Mouse (Mus musculus) left cerebral cortex, postnatal 10 days (tissue): ENCODE measurements around the gene Gm11060. TPM values are rescaled to one million over a fixed set of nuclear protein-coding genes. Genes with fewer than 3 reads are reported as not detected.

ENCODE experiments used
- DNase-seq, 2 experiments: peaks; one replicate each; pipeline ENCODE4 v3.0.0; 2021 to 2022; ENCODE audit warnings: low spot score in 2 of 2, mixed read lengths in 1 of 2; ENCODE audit errors: extremely low spot score in 1 of 2
- intact Hi-C: fragments of 180-260 bp; cut with DNase I; formaldehyde crosslinking; loops from one replicate; pipeline ENCODE4 v1.15.1; 2025
- total RNA-seq, 2 experiments: library from RNA; stranded (reverse); gene quantifications; 2 replicates each; pipeline ENCODE4 v1.2.3; 2021

Gm11060 gene
- total RNA-seq, 2 experiments from 2014 or later, result not detected

DNA sequence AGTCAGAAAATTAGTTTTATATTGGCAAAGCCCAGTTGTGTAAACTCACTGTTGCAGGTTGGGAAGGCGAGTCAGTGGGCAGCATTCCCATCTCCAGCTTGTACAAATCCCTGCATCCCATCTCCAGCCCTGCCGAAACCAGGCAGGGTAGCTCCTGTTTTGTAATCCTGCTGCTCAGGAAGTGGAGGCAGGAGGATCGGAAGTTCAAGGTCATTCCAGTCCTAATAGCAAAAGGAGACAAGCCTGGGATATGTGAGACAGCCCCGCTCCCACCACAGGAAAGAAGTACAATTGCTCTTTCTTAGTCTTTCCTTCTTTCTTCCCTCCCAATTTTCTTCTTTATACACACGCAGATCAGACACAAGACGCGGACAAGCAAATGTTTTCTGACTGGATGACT, 8.7 kb downstream of the Gm11060 start:
- no peak for DNase-seq
- intact Hi-C loops, result no loop called here

DNA sequence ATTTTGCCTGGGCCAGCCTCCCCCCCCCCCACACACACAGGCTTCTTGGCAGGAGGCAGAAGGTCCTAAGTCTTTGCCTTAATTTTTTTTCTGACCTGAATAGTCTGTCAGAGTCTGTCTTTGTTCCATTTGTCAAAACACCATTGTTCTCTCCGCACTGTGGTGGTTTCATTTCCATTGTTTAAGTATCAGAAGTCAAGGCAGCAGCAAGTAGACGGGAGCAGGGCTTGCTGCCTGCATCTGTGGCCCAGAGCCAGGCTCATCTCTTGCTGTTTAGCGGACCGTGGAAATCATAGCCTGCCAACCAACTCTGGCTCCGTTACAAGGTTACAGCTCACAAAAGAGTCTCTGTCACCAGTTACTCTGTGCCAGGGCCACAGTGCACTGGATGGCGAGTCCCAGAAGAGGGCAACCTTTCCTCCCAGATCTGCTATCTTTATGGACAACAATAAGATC, 16.9 kb downstream of the Gm11060 start:
- DNase-seq, result peak; percentile 78 to 79
- intact Hi-C loops, result no loop called here

DNA sequence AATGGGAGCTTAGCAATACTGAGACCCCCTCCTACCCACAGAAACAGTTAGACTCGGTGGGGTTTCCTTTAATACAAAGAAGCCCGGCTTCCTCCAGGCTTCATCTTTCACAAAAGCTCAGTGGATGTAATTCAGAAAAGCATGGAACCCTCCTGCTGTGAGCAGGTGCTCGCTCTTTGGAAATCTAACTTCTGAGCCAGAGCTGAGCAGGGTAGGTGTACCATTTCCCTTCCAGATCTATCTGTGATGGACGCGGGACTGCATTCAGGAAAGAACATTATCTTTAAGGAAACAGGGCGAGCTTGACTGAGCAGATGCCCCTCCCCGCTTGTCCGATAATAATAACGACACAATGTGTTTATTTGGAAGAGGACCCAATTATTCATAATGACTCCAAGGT, 22.3 kb downstream of the Gm11060 start:
- DNase-seq, result no peak
- intact Hi-C loops, result no loop called here

DNA sequence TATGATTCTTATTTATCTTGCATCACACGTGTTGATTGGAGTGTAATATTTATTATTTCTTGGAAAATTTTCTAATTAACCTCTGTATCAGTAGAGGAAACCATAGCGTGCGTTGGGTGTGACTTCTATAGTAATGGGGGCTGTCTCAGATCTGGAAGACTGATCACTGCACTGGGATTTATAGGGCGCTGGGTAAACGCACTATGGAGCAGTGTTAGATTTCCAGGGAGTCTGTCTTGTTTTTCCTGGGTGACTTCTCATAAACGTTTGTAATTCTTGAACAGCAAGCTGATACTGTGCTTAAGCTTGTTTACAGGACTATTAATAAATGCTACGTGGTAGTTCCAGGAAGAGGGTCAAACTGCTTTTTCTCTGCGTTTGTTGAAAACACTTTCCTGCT, 25.9 kb downstream of the Gm11060 start:
- intact Hi-C loops, result no loop called here
- DNase-seq, result no peak

DNA sequence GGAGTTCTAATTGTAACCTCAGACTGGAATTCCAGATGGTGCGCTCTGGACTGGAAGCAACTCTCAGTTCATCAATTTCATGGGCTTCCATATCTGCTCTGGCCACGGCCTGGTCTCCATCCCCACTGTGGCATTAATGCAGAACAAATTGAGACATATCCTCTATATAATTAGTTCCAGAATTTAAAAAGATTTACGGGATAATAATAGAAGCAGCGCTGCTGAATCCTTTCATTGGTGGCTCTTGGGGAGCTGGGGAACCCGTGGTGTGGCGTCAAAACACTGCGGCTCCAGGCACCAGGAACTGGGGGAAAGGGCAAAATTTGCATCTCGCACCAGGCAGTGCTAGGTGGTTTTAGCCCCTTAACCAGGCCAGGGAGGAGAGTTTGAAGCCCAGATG, 30.4 kb downstream of the Gm11060 start:
- no peak for DNase-seq
- intact Hi-C loops, result no loop called here

DNA sequence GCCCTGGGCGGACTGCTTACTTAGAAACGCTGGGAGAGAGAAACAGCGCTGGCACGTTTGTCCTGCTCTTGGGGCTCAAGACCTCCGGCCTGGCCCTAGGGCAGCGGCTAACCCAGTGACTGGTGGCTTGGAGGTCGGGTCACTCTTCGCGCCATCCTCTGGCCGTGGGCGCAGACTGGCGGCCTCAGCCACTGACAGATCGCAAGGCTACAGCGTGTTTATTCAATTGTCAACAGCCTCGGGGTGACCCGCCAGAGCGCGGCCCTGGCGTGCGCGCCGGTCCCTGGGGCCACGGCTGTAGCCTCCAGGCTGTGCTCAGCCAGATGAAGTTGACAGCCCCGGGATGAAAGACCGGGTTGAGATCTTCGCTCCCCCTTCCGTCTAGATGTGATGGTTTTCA, 31.1 kb downstream of the Gm11060 start:
- intact Hi-C loops, result no loop called here
- DNase-seq, result no peak

DNA sequence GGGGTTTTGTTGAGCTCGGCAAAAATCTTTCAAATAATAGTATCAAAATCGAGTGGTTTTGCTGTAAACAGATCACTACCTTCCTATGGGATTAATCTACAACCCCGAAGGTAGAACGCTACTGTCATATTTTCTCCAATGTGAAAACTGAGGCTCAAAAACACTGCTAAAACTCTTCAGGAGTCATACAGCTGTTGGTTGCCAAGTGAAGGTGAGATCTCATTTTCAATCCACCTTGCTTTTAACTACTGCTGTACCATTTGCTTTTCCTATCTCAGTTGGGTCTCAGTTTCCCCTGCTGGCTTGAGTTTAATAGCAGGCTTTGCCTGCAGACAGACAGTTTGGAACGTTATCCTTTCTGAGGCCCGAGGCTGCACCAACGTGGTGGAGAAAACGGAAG, 31.6 kb downstream of the Gm11060 start:
- no peak for DNase-seq
- intact Hi-C loops, result no loop called here

DNA sequence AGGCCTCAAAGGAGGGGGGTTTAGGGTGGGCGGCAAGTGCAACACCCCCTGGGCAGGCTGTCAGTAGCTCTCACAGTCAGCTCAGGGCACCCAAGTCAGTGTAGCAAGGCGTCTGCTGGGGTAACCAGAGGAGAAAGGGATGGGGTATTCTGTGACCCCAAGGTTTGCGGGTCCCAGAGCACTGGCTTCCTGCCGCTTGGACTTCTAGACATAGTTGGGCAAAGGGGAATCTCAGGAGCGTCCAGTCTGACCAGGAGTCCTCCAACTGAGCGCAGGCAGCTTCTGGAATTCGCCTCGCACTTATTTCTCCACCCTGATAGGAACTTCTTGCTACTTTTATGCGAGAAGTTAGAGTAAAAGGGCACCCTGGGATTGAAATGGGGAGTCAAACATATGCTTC, 32.1 kb downstream of the Gm11060 start:
- intact Hi-C loops, result no loop called here
- no peak for DNase-seq

DNA sequence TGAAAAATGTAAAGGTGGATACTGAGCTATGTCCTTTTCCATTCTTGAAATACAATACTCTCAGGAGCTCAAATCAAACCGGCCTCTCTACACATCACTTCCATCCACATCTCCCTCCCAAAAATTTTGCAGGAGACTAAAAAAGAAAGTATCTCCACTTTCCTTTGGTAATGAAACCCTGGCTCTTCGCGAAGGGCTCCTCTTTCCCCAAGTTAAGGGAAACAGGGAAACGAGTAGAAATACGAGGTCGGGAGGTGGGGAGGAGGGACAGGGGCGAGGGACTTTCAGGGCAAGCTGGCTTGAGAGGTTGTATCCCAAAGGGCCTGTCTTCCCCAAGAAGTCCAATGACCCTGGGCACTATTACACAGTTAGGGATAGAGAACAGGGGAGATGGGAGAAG, 32.6 kb downstream of the Gm11060 start:
- intact Hi-C loops, result no loop called here
- DNase-seq, result no peak

DNA sequence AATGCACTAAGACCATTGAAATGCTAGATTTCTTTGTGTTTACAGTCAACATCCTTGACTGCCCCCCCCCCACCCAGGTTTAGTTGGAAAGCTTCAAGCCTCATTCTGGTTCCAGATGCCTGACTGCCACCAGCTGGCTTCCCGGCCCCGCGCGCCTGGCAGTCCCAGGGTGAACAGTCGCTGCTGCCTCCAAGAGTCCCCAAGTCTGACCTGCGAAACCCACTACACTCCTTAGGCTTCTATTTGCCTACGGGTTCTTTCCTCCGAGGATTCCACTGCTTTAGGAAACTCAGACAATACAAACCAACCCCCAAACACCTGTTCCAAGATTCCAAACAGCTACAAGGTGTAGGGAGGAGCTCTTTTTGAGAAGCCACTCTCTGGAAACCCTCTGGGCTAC, 33.4 kb downstream of the Gm11060 start:
- intact Hi-C loops, result loop anchor here (5.0 kb wide), 2 partner anchors 537 to 552 kb away; no protein-coding TSS in a partner anchor
- no peak for DNase-seq

DNA sequence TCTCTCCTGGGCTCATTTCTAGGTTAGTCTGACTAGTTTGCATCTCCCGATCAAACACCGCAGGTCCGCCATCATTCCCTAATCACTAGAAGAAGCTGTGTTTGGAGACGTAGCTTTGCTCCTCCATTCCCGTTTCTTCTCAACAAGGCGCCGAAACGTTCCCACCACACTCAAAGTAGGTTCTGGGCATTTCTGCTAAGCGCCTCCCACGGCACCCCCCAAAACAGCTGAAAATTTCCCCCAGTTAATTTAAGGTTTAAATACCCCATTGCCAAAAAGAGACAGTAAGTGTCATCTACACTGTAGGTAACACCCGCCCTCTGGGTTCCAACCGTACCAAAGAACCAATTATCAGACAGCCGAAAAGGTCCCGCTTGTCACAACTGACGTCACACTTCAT, 33.8 kb downstream of the Gm11060 start:
- intact Hi-C loops, result loop anchor here (5.0 kb wide), 2 partner anchors 537 to 552 kb away; no protein-coding TSS in a partner anchor
- no peak for DNase-seq

DNA sequence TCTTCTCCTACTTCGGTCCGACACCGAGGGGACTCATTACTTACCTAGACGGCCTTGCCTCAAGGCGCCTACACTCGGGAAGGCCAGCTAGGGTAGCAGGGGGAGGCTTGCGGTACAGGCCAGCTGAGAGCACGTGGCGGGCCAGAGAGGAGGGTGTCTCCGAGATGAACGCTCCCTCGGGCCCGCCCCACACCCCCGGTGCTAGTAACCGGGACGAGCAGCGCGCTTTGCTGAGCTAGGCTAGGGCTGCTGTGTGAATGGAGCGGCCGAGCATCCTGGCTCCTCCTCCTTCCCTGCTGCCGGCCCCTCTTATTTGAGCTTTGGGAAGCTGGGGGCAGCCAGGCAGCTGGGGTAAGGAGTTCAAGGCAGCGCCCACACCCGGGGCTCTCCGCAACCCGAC, 34.5 kb downstream of the Gm11060 start, which contains the start of gene Wt1:
Wt1 (plus strand) TSS at position 251 of the 400 bp plus-strand sequence.
- intact Hi-C loops, result loop anchor here (5.0 kb wide), 2 partner anchors 536 to 551 kb away; no protein-coding TSS in a partner anchor
- DNase-seq, result peak in 1 of 2 experiments; percentile 28

DNA sequence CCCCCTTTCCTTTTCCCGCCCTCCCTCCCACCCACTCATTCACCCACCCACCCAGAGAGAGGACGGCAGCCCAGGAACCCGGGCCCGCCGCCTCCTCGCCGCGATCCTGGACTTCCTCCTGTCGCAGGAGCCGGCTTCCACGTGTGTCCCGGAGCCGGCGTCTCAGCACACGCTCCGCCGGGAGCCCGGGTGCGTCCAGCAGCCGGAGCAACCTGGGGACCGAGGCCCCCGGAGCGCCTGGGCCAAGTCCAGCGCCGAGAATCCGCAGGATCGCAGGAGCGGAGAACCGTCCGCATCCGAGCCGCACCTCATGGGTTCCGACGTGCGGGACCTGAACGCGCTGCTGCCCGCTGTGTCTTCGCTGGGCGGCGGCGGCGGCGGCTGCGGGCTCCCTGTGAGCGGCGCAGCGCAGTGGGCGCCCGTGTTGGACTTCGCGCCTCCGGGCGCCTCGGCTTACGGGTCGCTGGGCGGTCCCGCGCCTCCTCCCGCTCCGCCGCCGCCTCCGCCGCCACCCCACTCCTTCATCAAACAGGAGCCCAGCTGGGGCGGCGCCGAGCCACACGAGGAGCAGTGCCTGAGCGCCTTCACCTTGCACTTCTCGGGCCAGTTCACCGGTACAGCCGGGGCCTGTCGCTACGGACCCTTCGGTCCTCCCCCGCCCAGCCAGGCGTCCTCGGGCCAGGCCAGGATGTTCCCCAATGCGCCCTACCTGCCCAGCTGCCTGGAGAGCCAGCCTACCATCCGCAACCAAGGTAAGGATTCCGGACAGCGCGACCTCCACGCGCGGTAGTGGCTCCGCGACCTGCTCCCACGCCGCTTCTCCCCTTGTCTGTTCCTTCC, 35.1 kb downstream of the Gm11060 start:
- DNase-seq, result no peak
- intact Hi-C loops, result loop anchor here (5.0 kb wide), 2 partner anchors 535 to 550 kb away; no protein-coding TSS in a partner anchor

DNA sequence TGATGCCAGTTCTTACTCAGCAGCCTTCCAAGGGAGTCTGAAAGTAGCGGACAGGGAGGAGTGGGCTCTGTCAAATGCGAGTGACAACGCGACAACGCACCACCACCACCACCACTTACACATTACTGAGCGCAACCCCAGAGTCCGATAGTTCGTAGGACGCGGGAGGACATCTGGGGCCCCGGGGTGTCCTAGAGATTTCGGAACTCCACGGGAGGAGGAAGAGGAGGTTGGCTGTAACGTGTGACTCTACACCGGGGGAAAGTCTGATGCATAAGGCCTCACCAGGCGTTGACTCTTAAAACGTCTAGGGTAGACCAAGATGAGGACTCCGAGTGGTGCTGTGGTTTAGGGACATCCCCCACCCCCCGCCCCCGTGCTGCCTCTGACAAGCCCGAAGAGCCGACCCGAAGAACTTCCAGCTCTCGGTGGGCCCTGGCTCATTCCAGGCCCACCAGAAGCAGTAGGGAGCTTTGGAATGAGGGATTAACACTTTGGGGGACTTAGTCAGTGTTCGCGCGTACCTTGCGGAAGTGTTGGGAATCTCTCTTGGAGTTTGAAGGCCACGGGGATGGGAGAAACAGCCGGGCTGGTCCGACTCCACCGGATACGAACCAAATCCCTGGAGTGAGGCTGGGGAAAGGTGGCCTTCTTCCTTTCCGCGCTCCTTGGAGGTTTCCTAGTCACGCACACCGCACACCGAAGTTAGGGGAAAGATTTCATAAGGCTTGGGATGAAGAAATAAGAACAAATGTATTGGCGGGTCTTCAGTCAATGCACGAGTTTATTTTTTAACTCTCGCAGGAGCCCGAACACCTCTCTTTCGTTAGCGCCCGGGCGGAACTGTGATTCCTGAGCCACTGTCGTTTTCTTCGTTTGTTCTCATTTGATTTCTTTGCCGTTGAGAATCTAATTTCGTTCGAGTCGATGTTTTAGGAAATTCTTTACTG, 36.0 kb downstream of the Gm11060 start:
- DNase-seq, result no peak
- intact Hi-C loops, result loop anchor here (5.0 kb wide), 2 partner anchors 534 to 549 kb away; no protein-coding TSS in a partner anchor

DNA sequence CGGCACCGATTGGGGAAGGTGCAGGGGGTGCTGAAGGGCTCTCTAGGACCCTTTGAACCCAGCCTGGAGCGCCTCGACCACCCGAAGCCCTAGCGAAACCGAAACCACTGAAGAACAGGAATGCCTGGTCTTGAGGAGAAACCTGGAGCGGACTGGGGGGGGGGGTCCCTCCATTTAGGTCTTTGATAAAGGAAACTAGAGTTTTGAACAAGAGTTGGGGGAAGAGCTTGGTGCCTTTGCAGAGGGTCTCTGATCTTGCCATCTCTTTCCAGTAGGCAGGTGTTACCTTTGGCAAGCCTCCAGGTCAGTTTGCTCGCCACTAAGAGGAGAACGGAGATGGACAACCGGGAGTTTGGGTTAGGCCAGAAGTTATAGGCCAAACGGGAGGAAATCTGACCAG, 36.7 kb downstream of the Gm11060 start:
- intact Hi-C loops, result loop anchor here (5.0 kb wide), 2 partner anchors 534 to 549 kb away; no protein-coding TSS in a partner anchor
- DNase-seq, result no peak

DNA sequence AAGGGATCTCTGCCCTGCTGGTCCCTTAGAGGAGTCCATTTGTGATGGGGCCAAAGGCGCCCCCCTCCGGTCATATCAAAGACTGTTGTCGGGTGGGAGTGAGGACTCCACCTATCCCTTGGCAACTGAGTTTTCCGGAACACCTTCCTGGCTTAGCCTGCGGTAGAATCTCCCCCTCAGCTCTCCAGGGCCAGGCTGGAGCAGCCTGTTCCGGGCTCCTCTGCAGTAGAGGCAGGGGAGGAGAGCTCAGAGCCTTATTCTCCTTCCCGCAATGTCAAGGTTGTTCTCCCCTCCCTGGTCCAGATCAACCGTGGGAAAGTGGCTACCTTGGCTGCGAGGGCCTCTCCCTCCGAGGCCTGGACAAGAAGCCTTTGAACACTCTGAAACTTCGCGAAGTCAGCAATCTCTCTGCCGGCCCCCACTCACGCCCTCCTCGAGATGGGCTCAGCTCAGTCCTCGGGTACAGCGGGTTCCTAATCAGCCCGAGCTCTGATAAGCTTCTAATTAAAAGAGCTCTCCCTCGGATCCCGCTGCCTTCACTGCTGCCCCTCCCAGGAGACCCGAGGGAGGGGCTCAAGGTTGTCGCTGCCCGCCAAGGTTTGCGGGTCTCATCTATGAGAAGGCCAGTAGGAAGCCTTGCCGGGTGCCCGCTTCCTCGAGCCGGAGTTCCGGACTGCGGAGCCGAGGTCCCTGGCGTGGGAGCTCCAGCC, 38.7 kb downstream of the Gm11060 start:
- no peak for DNase-seq
- intact Hi-C loops, result no loop called here

DNA sequence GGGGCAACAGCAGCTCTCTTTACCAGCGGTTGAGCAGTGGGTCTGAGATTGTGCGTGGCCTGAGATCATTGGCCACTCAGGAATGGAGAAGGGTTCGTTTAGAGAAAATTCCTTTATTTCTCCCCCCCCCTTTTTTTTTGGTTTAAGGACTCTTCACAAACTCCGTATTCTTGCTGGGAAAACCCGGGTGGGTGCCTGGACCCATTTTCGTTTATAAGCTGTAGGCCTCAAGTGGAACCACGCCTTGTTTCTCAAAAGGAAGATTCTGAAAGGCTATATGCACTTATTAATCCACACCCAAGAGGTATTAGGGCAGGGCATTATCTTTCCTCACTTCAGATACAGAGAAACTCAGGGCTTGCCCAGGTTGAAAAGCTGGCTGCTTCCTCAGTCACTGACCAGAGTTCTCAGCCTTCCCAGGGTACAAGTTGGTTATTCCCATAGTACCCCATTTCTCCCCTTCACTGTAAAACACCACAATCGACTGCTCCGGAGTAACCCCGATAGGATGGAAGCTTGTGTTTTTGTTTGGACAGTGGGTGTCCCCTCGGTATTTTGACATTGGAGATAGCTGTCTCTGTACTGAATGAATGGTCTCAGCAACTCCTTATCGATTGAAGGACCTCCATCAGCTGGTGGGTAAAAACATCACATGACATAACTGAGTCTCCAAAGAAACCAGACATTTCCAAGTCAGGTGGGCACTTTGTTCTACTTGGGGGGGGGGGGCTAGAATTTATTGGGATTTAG, 39.4 kb downstream of the Gm11060 start:
- no peak for DNase-seq
- intact Hi-C loops, result no loop called here

DNA sequence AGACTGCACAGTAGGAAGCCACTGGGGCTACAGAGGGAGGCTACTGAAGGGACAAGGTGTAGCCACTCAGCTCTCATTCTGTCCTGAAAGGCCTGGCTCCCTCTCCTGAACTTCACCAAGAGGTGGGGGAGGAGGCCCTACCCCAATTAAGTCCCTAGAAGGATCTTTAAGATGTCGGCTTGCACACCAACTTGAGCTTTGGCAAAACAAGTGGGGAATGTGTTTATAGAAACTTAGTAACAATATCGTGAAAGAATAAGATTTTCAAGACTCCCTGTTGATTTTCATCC, 39.9 kb downstream of the Gm11060 start:
- intact Hi-C loops, result no loop called here
- DNase-seq, result no peak
